Mouse (Mus musculus) midbrain, embryonic 14.5 days (tissue): Measurements from ENCODE around the gene Antxr2. TPM values are rescaled to one million over a fixed set of nuclear protein-coding genes. Genes with fewer than 3 reads are reported as not detected.

Experiments used
- ATAC-seq: fragments of 200-750 bp; cut with Nextera tagmentation; 2 replicates; pipeline ENCODE4 v1.8.0; 2017; ENCODE audit warnings: moderate number of reproducible peaks, moderate library complexity; ENCODE audit not compliant: low FRiP score, low TSS enrichment
- DNase-seq: peaks from one replicate; pipeline ENCODE4 v3.0.0-alpha.2; 2015
- H3K27ac ChIP-seq: fragments of 300-500 bp; sonication (generic); replicated peaks from 2 replicates; pipeline ENCODE4 v1.5.1; 2014; ENCODE audit warnings: mild to moderate bottlenecking, low read depth, low read length, moderate library complexity
- H3K27me3 ChIP-seq: fragments of 300-500 bp; sonication (generic); 2 replicates; pipeline ENCODE4 v1.6.1; 2014; ENCODE audit warnings: low read length, control low read depth, mixed read lengths; ENCODE audit not compliant: control insufficient read depth, insufficient read depth
- H3K36me3 ChIP-seq: fragments of 300-500 bp; sonication (generic); 2 replicates; pipeline ENCODE4 v1.6.1; 2014; ENCODE audit warnings: low read length, control low read depth; ENCODE audit not compliant: control insufficient read depth, insufficient read depth
- H3K4me1 ChIP-seq: fragments of 300-500 bp; sonication (generic); 2 replicates; pipeline ENCODE4 v1.6.1; 2014; ENCODE audit warnings: mild to moderate bottlenecking, antibody characterized with exemption, low read length, control low read depth; ENCODE audit not compliant: control insufficient read depth, insufficient read depth
- H3K4me2 ChIP-seq: fragments of 300-500 bp; sonication (generic); 2 replicates; pipeline ENCODE4 v1.6.1; 2014; ENCODE audit warnings: mild to moderate bottlenecking, low read length, moderate library complexity
- H3K4me3 ChIP-seq: fragments of 300-500 bp; sonication (generic); replicated peaks from 2 replicates; pipeline ENCODE4 v1.5.1; 2014; ENCODE audit warnings: low read depth, low read length
- H3K9ac ChIP-seq: fragments of 300-500 bp; sonication (generic); replicated peaks from 2 replicates; pipeline ENCODE4 v1.6.1; 2014; ENCODE audit warnings: mild to moderate bottlenecking, low read length, moderate library complexity
- H3K9me3 ChIP-seq: fragments of 300-500 bp; sonication (generic); 2 replicates; pipeline ENCODE4 v1.6.1; 2016; ENCODE audit warnings: low read length, control low read depth, mixed read lengths; ENCODE audit not compliant: control insufficient read depth
- WGBS: fragments of 180-500 bp; shearing (Covaris S2); extraction: QIAGEN DNeasy Blood & Tissue Kit; methylation state at CpG from one replicate; pipeline ENCODE4 v1.1.7; 2014; 5-methylcytosine and 5-hydroxymethylcytosine counted together
- polyA plus RNA-seq: library from polyadenylated mRNA; unstranded; fragments of >200 nt; fragmentation: Nextera tagmentation; extraction: Ambion mirVana; gene quantifications from 2 replicates; pipeline ENCODE4 v1.2.1, GENCODE M21; 2014

Gene Antxr2
- polyA plus RNA-seq, 1 experiment from 2014 or later: 4.4 TPM

GRCm38 (mm10) chr5:97847204-97847895 lies 183.5 kb downstream of the Antxr2 start:
- H3K27me3 ChIP-seq: no peaks in the 10 kb centered on the region
- DNase-seq: no peak
- no peak overlapping the region for H3K9ac ChIP-seq
- H3K36me3 ChIP-seq: no peaks in the 10 kb centered on the region
- H3K27ac ChIP-seq: no peak overlapping the region
- ATAC-seq: no peak
- no peaks in the 10 kb centered on the region for H3K4me1 ChIP-seq
- no peak overlapping the region for H3K4me3 ChIP-seq
- WGBS: 92% methylated on average over 10 of the region's 10 CpGs
- H3K4me2 ChIP-seq: no peak overlapping the region
- no peaks in the 10 kb centered on the region for H3K9me3 ChIP-seq

GRCm38 (mm10) chr5:97846503-97846902 lies 184.3 kb downstream of the Antxr2 start:
- 94% methylated on average over 2 of the region's 2 CpGs for WGBS
- Histone ChIP-seq H3K4me2 (no peak overlapping the region), H3K4me3 (no peak overlapping the region), H3K9ac (no peak overlapping the region), H3K36me3 (no peaks in the 10 kb centered on the region), H3K27ac (no peak overlapping the region), H3K4me1 (no peaks in the 10 kb centered on the region), H3K27me3 (no peaks in the 10 kb centered on the region), H3K9me3 (no peaks in the 10 kb centered on the region)
- ATAC-seq (no peak), DNase-seq (no peak)

- ATAC-seq: no peak
- Histone ChIP-seq H3K9me3 (no peaks in the 10 kb centered on the region), H3K9ac (no peak overlapping the region), H3K36me3 (no peaks in the 10 kb centered on the region), H3K4me1 (no peaks in the 10 kb centered on the region), H3K27me3 (no peaks in the 10 kb centered on the region), H3K4me3 (no peak overlapping the region), H3K4me2 (no peak overlapping the region), H3K27ac (no peak overlapping the region)
- WGBS: 79% methylated on average over 1 of the region's 1 CpGs
- no peak for DNase-seq
These were observed 188.8 kb downstream of the Antxr2 start for GRCm38 (mm10) chr5:97842016-97842415.

GRCm38 (mm10) chr5:97839924-97840279 lies 190.9 kb downstream of the Antxr2 start:
- Histone ChIP-seq H3K9me3 (no peaks in the 10 kb centered on the region), H3K4me1 (no peaks in the 10 kb centered on the region), H3K27me3 (no peaks in the 10 kb centered on the region), H3K4me3 (no peak overlapping the region), H3K27ac (no peak overlapping the region), H3K9ac (no peak overlapping the region), H3K4me2 (no peak overlapping the region), H3K36me3 (no peaks in the 10 kb centered on the region)
- ATAC-seq: no peak
- DNase-seq: no peak

- Histone ChIP-seq H3K27ac (no peak overlapping the region), H3K36me3 (no peaks in the 10 kb centered on the region), H3K4me2 (no peak overlapping the region), H3K4me3 (no peak overlapping the region), H3K9me3 (no peaks in the 10 kb centered on the region), H3K27me3 (no peaks in the 10 kb centered on the region), H3K4me1 (no peaks in the 10 kb centered on the region), H3K9ac (no peak overlapping the region)
- 71% methylated on average over 3 of the region's 3 CpGs for WGBS
- ATAC-seq: no peak
- DNase-seq: no peak
These were observed 191.4 kb downstream of the Antxr2 start for GRCm38 (mm10) chr5:97839271-97839923.

- WGBS: 92% methylated on average over 2 of the region's 2 CpGs
- no peak for DNase-seq
These were observed 193.5 kb downstream of the Antxr2 start for GRCm38 (mm10) chr5:97837333-97837732.

GRCm38 (mm10) chr5:97835418-97835817 lies 195.4 kb downstream of the Antxr2 start:
- Histone ChIP-seq H3K36me3 (no peaks in the 10 kb centered on the region), H3K4me3 (no peak overlapping the region), H3K27me3 (no peaks in the 10 kb centered on the region), H3K9me3 (no peaks in the 10 kb centered on the region), H3K4me1 (no peaks in the 10 kb centered on the region), H3K4me2 (no peak overlapping the region), H3K9ac (no peak overlapping the region), H3K27ac (no peak overlapping the region)
- 62% methylated on average over 2 of the region's 2 CpGs for WGBS
- DNase-seq: no peak
- no peak for ATAC-seq

More at GRCm38 (mm10) chr5:97837333-97837732, 193.5 kb downstream of the Antxr2 start:
- H3K27me3 ChIP-seq: no peaks in the 10 kb centered on the region
- H3K27ac ChIP-seq: no peak overlapping the region
- no peaks in the 10 kb centered on the region for H3K4me1 ChIP-seq
- H3K4me3 ChIP-seq: no peak overlapping the region
- no peak overlapping the region for H3K9ac ChIP-seq
- H3K4me2 ChIP-seq: no peak overlapping the region
- ATAC-seq: no peak
- H3K36me3 ChIP-seq: no peaks in the 10 kb centered on the region
- H3K9me3 ChIP-seq: no peaks in the 10 kb centered on the region

- Histone ChIP-seq H3K9ac (no peak overlapping the region), H3K27ac (no peak overlapping the region), H3K27me3 (no peaks in the 10 kb centered on the region), H3K4me3 (no peak overlapping the region), H3K4me1 (no peaks in the 10 kb centered on the region), H3K4me2 (no peak overlapping the region), H3K9me3 (no peaks in the 10 kb centered on the region), H3K36me3 (no peaks in the 10 kb centered on the region)
- DNase-seq (no peak), ATAC-seq (no peak)
- 100% methylated on average over 1 of the region's 1 CpGs for WGBS
These were observed 196.1 kb downstream of the Antxr2 start for GRCm38 (mm10) chr5:97834770-97835169.
